Mouse (Mus musculus): Measurements from ENCODE around the gene Spint4. TPM values are rescaled to one million over a fixed set of nuclear protein-coding genes. Genes with fewer than 3 reads are reported as not detected.

The Spint4 gene
- polyA plus RNA-seq, 1 experiment = not detected

- H3K9ac ChIP-seq (ENCODE audit: low read depth, poor library complexity, severe bottlenecking) = no peak overlapping the region
- no peaks in the 10 kb centered on the region for H3K9me3 ChIP-seq (replicated peaks; ENCODE audit: control insufficient read depth, insufficient read depth, low read length, poor library complexity, severe bottlenecking)
- no peak overlapping the region for H3K4me3 ChIP-seq (ENCODE audit: low read depth, low read length)
- TF ChIP-seq CTCF (IDR thresholded peaks at IDR 0.05; ENCODE audit: low read depth, low read length) (no peak), EP300 (IDR thresholded peaks at IDR 0.05; ENCODE audit: insufficient read depth, low read depth, low read length) (no peak), POLR2A (IDR thresholded peaks at IDR 0.05; ENCODE audit: insufficient read depth, low read length) (no peak)
- H3K4me1 ChIP-seq (ENCODE audit: control insufficient read depth, insufficient read depth, low read length) = no peaks in the 10 kb centered on the region
- H3K27me3 ChIP-seq (ENCODE audit: control insufficient read depth, insufficient read depth, low read length, poor library complexity, severe bottlenecking) = no peaks in the 10 kb centered on the region
- H3K36me3 ChIP-seq (ENCODE audit: control insufficient read depth, insufficient read depth, low read length, poor library complexity, severe bottlenecking) = no peaks in the 10 kb centered on the region
- no peak overlapping the region for H3K27ac ChIP-seq (ENCODE audit: insufficient read depth, low read length)
Measured at GRCm38 (mm10) chr2:164734839-164735238, 36.5 kb downstream of the Spint4 start.

- Histone ChIP-seq H3K9ac (ENCODE audit: low read depth, poor library complexity, severe bottlenecking) (no peak overlapping the region), H3K27ac (ENCODE audit: insufficient read depth, low read length) (no peak overlapping the region), H3K9me3 (replicated peaks; ENCODE audit: control insufficient read depth, insufficient read depth, low read length, poor library complexity, severe bottlenecking) (no peaks in the 10 kb centered on the region), H3K4me3 (ENCODE audit: low read depth, low read length) (no peak overlapping the region), H3K4me1 (ENCODE audit: control insufficient read depth, insufficient read depth, low read length) (no peaks in the 10 kb centered on the region), H3K27me3 (ENCODE audit: control insufficient read depth, insufficient read depth, low read length, poor library complexity, severe bottlenecking) (no peaks in the 10 kb centered on the region), H3K36me3 (ENCODE audit: control insufficient read depth, insufficient read depth, low read length, poor library complexity, severe bottlenecking) (no peaks in the 10 kb centered on the region)
- TF ChIP-seq CTCF (IDR thresholded peaks at IDR 0.05; ENCODE audit: low read depth, low read length) (no peak), POLR2A (IDR thresholded peaks at IDR 0.05; ENCODE audit: insufficient read depth, low read length) (no peak), EP300 (IDR thresholded peaks at IDR 0.05; ENCODE audit: insufficient read depth, low read depth, low read length) (no peak)
Measured at GRCm38 (mm10) chr2:164735446-164735845, 37.1 kb downstream of the Spint4 start.

- no peaks in the 10 kb centered on the region for H3K27me3 ChIP-seq (ENCODE audit: control insufficient read depth, insufficient read depth, low read length, poor library complexity, severe bottlenecking)
- H3K27ac ChIP-seq (ENCODE audit: insufficient read depth, low read length) = no peak overlapping the region
- no peak overlapping the region for H3K4me3 ChIP-seq (ENCODE audit: low read depth, low read length)
- TF ChIP-seq EP300 (IDR thresholded peaks at IDR 0.05; ENCODE audit: insufficient read depth, low read depth, low read length) = no peak
- TF ChIP-seq CTCF (IDR thresholded peaks at IDR 0.05; ENCODE audit: low read depth, low read length) = no peak
- TF ChIP-seq POLR2A (IDR thresholded peaks at IDR 0.05; ENCODE audit: insufficient read depth, low read length) = no peak
- no peaks in the 10 kb centered on the region for H3K36me3 ChIP-seq (ENCODE audit: control insufficient read depth, insufficient read depth, low read length, poor library complexity, severe bottlenecking)
- no peaks in the 10 kb centered on the region for H3K9me3 ChIP-seq (replicated peaks; ENCODE audit: control insufficient read depth, insufficient read depth, low read length, poor library complexity, severe bottlenecking)
- H3K4me1 ChIP-seq (ENCODE audit: control insufficient read depth, insufficient read depth, low read length) = no peaks in the 10 kb centered on the region
- no peak overlapping the region for H3K9ac ChIP-seq (ENCODE audit: low read depth, poor library complexity, severe bottlenecking)
Measured at GRCm38 (mm10) chr2:164737377-164738090, 39.2 kb downstream of the Spint4 start.

GRCm38 (mm10) chr2:164739876-164740275, 41.6 kb downstream of the Spint4 start:
- no peaks in the 10 kb centered on the region for H3K9me3 ChIP-seq (replicated peaks; ENCODE audit: control insufficient read depth, insufficient read depth, low read length, poor library complexity, severe bottlenecking)
- no peak for TF ChIP-seq POLR2A (IDR thresholded peaks at IDR 0.05; ENCODE audit: insufficient read depth, low read length)
- TF ChIP-seq CTCF (IDR thresholded peaks at IDR 0.05; ENCODE audit: low read depth, low read length) = no peak
- no peak for TF ChIP-seq EP300 (IDR thresholded peaks at IDR 0.05; ENCODE audit: insufficient read depth, low read depth, low read length)
- no peak overlapping the region for H3K9ac ChIP-seq (ENCODE audit: low read depth, poor library complexity, severe bottlenecking)
- no peaks in the 10 kb centered on the region for H3K27me3 ChIP-seq (ENCODE audit: control insufficient read depth, insufficient read depth, low read length, poor library complexity, severe bottlenecking)
- no peaks in the 10 kb centered on the region for H3K4me1 ChIP-seq (ENCODE audit: control insufficient read depth, insufficient read depth, low read length)
- H3K36me3 ChIP-seq (ENCODE audit: control insufficient read depth, insufficient read depth, low read length, poor library complexity, severe bottlenecking) = no peaks in the 10 kb centered on the region
- no peak overlapping the region for H3K4me3 ChIP-seq (ENCODE audit: low read depth, low read length)
- no peak overlapping the region for H3K27ac ChIP-seq (ENCODE audit: insufficient read depth, low read length)

GRCm38 (mm10) chr2:164744987-164745386, 46.7 kb downstream of the Spint4 start:
- TF ChIP-seq POLR2A (IDR thresholded peaks at IDR 0.05; ENCODE audit: insufficient read depth, low read length) (no peak), CTCF (IDR thresholded peaks at IDR 0.05; ENCODE audit: low read depth, low read length) (no peak), EP300 (IDR thresholded peaks at IDR 0.05; ENCODE audit: insufficient read depth, low read depth, low read length) (no peak)
- peak overlapping the region; percentile 90 for H3K9ac ChIP-seq (ENCODE audit: low read depth, poor library complexity, severe bottlenecking)
- no peaks in the 10 kb centered on the region for H3K9me3 ChIP-seq (replicated peaks; ENCODE audit: control insufficient read depth, insufficient read depth, low read length, poor library complexity, severe bottlenecking)

GRCm38 (mm10) chr2:164745843-164746479, 47.7 kb downstream of the Spint4 start, which contains the start of the genes Wfdc3 and Dnttip1:
Wfdc3 (minus strand) TSS chr2:164745931.
Dnttip1 (plus strand) TSS chr2:164745983.
- no peaks in the 10 kb centered on the region for H3K27me3 ChIP-seq (ENCODE audit: control insufficient read depth, insufficient read depth, low read length, poor library complexity, severe bottlenecking)
- no peak within 1 kb of the TSS for H3K27ac ChIP-seq (ENCODE audit: insufficient read depth, low read length)
- H3K9me3 ChIP-seq (replicated peaks; ENCODE audit: control insufficient read depth, insufficient read depth, low read length, poor library complexity, severe bottlenecking) = no peaks in the 10 kb centered on the region
- no peak for TF ChIP-seq CTCF (IDR thresholded peaks at IDR 0.05; ENCODE audit: low read depth, low read length)
- TF ChIP-seq POLR2A (IDR thresholded peaks at IDR 0.05; ENCODE audit: insufficient read depth, low read length) = no peak
- no peak for TF ChIP-seq EP300 (IDR thresholded peaks at IDR 0.05; ENCODE audit: insufficient read depth, low read depth, low read length)
- no peaks in the 10 kb centered on the region for H3K4me1 ChIP-seq (ENCODE audit: control insufficient read depth, insufficient read depth, low read length)
- H3K9ac ChIP-seq (ENCODE audit: low read depth, poor library complexity, severe bottlenecking) = peak within 1 kb of the TSS; percentile 90
- H3K4me3 ChIP-seq (ENCODE audit: low read depth, low read length) = peak within 1 kb of the TSS; percentile 98
- peaks cover 14% of the 10 kb centered on the region for H3K36me3 ChIP-seq (ENCODE audit: control insufficient read depth, insufficient read depth, low read length, poor library complexity, severe bottlenecking)

More at GRCm38 (mm10) chr2:164744987-164745386, 46.7 kb downstream of the Spint4 start:
- no peak overlapping the region for H3K27ac ChIP-seq (ENCODE audit: insufficient read depth, low read length)
- H3K4me1 ChIP-seq (ENCODE audit: control insufficient read depth, insufficient read depth, low read length) = no peaks in the 10 kb centered on the region
- H3K4me3 ChIP-seq (ENCODE audit: low read depth, low read length) = no peak overlapping the region
- no peaks in the 10 kb centered on the region for H3K27me3 ChIP-seq (ENCODE audit: control insufficient read depth, insufficient read depth, low read length, poor library complexity, severe bottlenecking)
- peaks cover 6% of the 10 kb centered on the region for H3K36me3 ChIP-seq (ENCODE audit: control insufficient read depth, insufficient read depth, low read length, poor library complexity, severe bottlenecking)
